Mouse (Mus musculus) lung, adult 2 months (tissue): ENCODE results near the gene Adamtsl1.

ENCODE experiments used
- CTCF ChIP-seq: fragments of 200-500 bp; IDR thresholded peaks from 2 replicates; pipeline ENCODE4 v1.5.1; 2011; ENCODE audit warnings: mild to moderate bottlenecking, low read length, control low read depth; ENCODE audit not compliant: insufficient read depth
- POLR2A ChIP-seq: fragments of 200-500 bp; IDR thresholded peaks from 2 replicates; pipeline ENCODE4 v1.6.1; 2011; ENCODE audit warnings: low read depth, mild to moderate bottlenecking, control low read depth, low read length, borderline replicate concordance; ENCODE audit errors: extremely low read depth

DNA sequence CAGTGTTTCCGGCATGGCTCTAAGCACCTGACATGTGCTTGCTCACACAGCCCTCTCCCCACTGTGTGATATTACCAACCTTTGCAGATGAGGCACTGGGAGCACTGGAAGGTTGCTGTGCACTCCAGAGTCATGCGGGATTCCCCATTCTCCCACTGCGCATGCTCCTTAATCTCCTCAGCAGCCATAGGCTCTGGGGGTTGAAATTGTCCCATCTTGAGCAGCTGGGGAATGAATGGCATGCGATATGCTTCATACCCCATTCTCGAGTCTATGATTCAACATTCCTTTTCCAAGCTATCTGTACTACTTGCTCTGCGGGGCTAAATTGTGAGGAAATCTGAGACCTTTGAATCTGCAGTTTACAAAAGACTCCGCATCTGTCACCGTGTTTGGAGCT lies 812.7 kb downstream of the Adamtsl1 start:
- TF ChIP-seq POLR2A (no peak), CTCF (no peak)
